Mouse (Mus musculus): ENCODE results near the gene Tmem205. TPM values are rescaled to one million over a fixed set of nuclear protein-coding genes. Genes with fewer than 3 reads are reported as not detected.

Gene Tmem205
- total and polyA plus RNA-seq, 2 experiments from 2014 or later = 44.2 to 50.9 TPM

DNA sequence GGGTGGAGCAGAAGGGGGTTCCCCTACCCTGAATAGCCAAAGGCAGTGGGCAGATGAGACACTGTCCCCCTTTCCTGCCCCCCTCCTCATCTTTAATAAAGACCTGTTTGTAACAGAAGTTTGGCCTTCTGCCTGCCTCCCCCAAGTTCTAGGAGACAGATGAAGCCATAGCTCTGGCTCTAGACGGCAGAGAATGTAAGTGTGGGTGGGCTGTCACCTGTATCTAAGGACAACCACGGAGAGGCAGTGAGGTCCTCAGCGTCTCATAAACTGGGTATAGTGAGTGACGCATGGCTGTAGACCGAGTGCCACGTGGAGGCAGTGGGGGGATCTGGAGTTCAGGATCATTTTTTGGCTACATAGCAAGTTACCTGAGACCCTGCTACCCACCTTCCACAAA is 21.4 kb upstream of the Tmem205 start:
- H3K27ac ChIP-seq (ENCODE audit: low read depth, low read length) = no peak overlapping the region
- WGBS = 59% methylated on average over 6 of the region's 6 CpGs
- no peak overlapping the region for H3K9ac ChIP-seq (replicated peaks; ENCODE audit: low read length, poor library complexity, severe bottlenecking)
- no peak overlapping the region for H3K4me2 ChIP-seq (ENCODE audit: low read depth, low read length, poor library complexity, severe bottlenecking)
- ATAC-seq (ENCODE audit: low FRiP score) (no peak), DNase-seq (ENCODE audit: low spot score) (no peak)
- H3K27me3 ChIP-seq (ENCODE audit: insufficient read depth, low read length) = no peaks in the 10 kb centered on the region
- H3K36me3 ChIP-seq (ENCODE audit: insufficient read depth, low read length) = peaks cover 16% of the 10 kb centered on the region
- H3K9me3 ChIP-seq (ENCODE audit: low read length) = no peaks in the 10 kb centered on the region
- H3K4me3 ChIP-seq (ENCODE audit: low read depth, low read length) = no peak overlapping the region
- no peak for TF ChIP-seq CTCF (IDR thresholded peaks at IDR 0.05)
- H3K4me1 ChIP-seq (ENCODE audit: insufficient read depth, low read length) = no peaks in the 10 kb centered on the region

DNA sequence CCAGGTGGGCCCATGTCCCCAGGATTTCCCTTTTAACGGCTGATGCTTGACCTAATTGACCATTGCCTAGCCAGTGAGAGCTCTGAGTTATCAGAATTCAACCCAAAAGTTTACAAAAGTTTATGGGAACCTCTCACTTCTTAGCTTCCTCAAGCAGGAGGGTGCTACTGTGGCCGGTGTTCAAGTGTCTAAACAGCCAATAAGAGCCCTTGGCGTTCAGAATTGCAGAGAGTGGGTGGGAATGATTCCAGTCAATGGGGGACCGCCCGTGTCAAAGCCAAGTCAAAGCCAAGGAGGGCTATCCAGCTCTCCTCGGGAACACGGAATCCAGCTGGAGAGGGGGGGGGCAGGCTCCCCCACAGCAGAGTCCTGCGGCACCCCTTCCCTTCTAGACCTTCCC is 20.8 kb upstream of the Tmem205 start:
- H3K9me3 ChIP-seq (ENCODE audit: low read length) = no peaks in the 10 kb centered on the region
- WGBS = 59% methylated on average over 8 of the region's 8 CpGs

DNA sequence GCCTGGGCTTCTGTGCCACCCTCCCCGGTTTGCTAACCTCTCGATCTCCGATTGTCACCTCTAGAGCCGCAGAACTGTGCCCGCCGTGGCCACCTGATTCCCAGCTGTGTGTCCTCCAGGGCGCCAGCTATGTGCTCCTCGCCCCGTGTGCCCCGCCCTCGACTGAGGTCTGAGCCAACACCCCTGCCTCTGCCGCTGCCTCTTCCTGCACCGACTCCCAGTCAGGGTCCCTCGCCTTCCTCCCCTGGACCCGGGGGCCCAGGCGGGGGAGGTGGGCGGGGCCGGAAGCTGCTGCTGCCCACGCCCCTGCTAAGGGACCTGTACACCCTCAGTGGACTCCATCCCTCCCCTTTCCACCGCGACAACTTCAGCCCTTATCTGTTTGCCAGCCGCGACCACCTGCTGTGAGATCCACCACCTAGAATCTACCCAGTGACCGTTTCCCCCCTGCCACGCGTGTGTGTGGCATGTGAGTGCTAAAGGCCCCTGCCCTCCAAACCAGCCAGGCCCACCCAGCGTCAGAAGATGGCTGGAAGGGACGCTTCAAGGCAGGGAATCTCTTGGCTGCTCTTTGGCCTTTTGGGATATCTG is 20.3 kb upstream of the Tmem205 start:
- no peak overlapping the region for H3K4me2 ChIP-seq (ENCODE audit: low read depth, low read length, poor library complexity, severe bottlenecking)
- ATAC-seq (ENCODE audit: low FRiP score) (no peak), DNase-seq (ENCODE audit: low spot score) (no peak)
- TF ChIP-seq CTCF (IDR thresholded peaks at IDR 0.05) = no peak
- H3K9me3 ChIP-seq (ENCODE audit: low read length) = no peaks in the 10 kb centered on the region
- H3K27me3 ChIP-seq (ENCODE audit: insufficient read depth, low read length) = no peaks in the 10 kb centered on the region
- no peaks in the 10 kb centered on the region for H3K4me1 ChIP-seq (ENCODE audit: insufficient read depth, low read length)
- WGBS = 11% methylated on average over 25 of the region's 28 CpGs
- no peak overlapping the region for H3K4me3 ChIP-seq (ENCODE audit: low read depth, low read length)
- H3K9ac ChIP-seq (replicated peaks; ENCODE audit: low read length, poor library complexity, severe bottlenecking) = no peak overlapping the region
- peaks cover 16% of the 10 kb centered on the region for H3K36me3 ChIP-seq (ENCODE audit: insufficient read depth, low read length)
- no peak overlapping the region for H3K27ac ChIP-seq (ENCODE audit: low read depth, low read length)

More for the DNA sequence above, 20.8 kb upstream of the Tmem205 start:
- Histone ChIP-seq H3K36me3 (ENCODE audit: insufficient read depth, low read length) (peaks cover 16% of the 10 kb centered on the region), H3K27ac (ENCODE audit: low read depth, low read length) (no peak overlapping the region), H3K4me1 (ENCODE audit: insufficient read depth, low read length) (no peaks in the 10 kb centered on the region), H3K9ac (replicated peaks; ENCODE audit: low read length, poor library complexity, severe bottlenecking) (no peak overlapping the region), H3K4me2 (ENCODE audit: low read depth, low read length, poor library complexity, severe bottlenecking) (no peak overlapping the region), H3K27me3 (ENCODE audit: insufficient read depth, low read length) (no peaks in the 10 kb centered on the region), H3K4me3 (ENCODE audit: low read depth, low read length) (no peak overlapping the region)
- no peak for ATAC-seq (ENCODE audit: low FRiP score)
- no peak for TF ChIP-seq CTCF (IDR thresholded peaks at IDR 0.05)
- DNase-seq (ENCODE audit: low spot score) = no peak

DNA sequence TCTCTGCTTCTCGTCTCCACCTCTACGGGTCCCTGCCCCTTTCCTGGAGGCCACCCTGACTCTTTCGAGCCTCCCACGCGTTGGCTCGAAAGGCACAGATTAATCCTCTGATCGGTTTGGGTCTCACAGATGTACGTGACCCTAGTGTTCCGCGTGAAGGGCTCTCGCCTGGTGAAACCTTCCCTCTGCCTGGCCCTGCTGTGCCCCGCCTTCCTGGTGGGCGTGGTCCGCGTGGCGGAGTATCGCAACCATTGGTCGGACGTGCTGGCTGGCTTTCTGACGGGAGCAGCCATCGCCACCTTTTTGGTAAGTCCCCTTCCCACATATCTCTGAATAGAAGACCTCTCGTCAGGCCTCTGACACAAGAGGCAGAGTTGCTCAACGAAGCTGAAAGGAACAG is 16.9 kb upstream of the Tmem205 start:
- Histone ChIP-seq H3K27ac (ENCODE audit: low read depth, low read length) (no peak overlapping the region), H3K4me1 (ENCODE audit: insufficient read depth, low read length) (no peaks in the 10 kb centered on the region), H3K9me3 (ENCODE audit: low read length) (no peaks in the 10 kb centered on the region), H3K36me3 (ENCODE audit: insufficient read depth, low read length) (peaks cover 34% of the 10 kb centered on the region), H3K27me3 (ENCODE audit: insufficient read depth, low read length) (no peaks in the 10 kb centered on the region), H3K9ac (replicated peaks; ENCODE audit: low read length, poor library complexity, severe bottlenecking) (no peak overlapping the region), H3K4me2 (ENCODE audit: low read depth, low read length, poor library complexity, severe bottlenecking) (no peak overlapping the region), H3K4me3 (ENCODE audit: low read depth, low read length) (no peak overlapping the region)
- 29% methylated on average over 23 of the region's 23 CpGs for WGBS
- TF ChIP-seq CTCF (IDR thresholded peaks at IDR 0.05) = no peak
- no peak for DNase-seq (ENCODE audit: low spot score)
- no peak for ATAC-seq (ENCODE audit: low FRiP score)

DNA sequence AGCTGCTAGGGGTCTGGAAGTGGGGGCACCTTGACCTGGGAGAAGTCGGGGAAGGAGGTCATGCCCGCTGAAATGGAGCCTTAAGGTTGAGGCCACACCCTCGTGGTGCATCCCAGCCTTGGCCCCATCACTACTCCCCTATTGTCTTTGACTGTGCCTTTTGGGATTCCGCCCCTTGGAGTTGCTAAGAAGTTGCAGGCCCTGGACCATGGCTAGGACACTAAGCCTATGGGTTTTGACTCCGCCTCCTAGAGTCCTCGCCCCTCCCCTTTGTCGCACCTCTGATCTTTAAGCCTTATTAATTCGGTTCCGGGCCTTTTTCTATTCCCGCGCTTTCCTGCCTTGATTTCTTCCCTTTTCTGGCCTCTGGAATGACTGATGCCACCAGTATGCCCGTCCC is 16.3 kb upstream of the Tmem205 start:
- ATAC-seq (ENCODE audit: low FRiP score) = no peak
- WGBS = 57% methylated on average over 12 of the region's 12 CpGs

DNA sequence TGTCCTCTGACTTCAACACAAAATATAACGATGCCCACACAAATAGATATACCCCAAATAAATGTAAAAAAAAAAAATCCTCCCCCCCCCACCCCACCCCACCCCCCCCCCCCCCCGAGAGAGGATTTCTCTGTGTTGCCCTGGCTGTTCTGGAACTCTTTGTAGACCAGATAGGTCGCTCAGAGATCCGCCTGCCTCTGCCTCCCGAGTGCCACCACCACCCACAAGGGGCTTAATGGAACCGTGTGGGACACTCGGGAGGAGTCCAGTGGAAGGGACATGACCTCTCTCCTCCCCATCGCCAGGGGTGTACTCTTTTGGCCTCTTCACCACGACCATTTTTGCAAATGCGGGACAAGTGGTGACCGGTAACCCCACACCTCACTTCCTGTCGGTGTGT is 15.7 kb upstream of the Tmem205 start:
- Histone ChIP-seq H3K27me3 (ENCODE audit: insufficient read depth, low read length) (no peaks in the 10 kb centered on the region), H3K27ac (ENCODE audit: low read depth, low read length) (no peak overlapping the region), H3K9ac (replicated peaks; ENCODE audit: low read length, poor library complexity, severe bottlenecking) (no peak overlapping the region), H3K4me2 (ENCODE audit: low read depth, low read length, poor library complexity, severe bottlenecking) (no peak overlapping the region), H3K4me3 (ENCODE audit: low read depth, low read length) (no peak overlapping the region), H3K4me1 (ENCODE audit: insufficient read depth, low read length) (peaks cover 6% of the 10 kb centered on the region; the same call in 1 of the 2 replicates), H3K36me3 (ENCODE audit: insufficient read depth, low read length) (peaks cover 29% of the 10 kb centered on the region), H3K9me3 (ENCODE audit: low read length) (no peaks in the 10 kb centered on the region)
- TF ChIP-seq CTCF (IDR thresholded peaks at IDR 0.05) = no peak
- ATAC-seq (ENCODE audit: low FRiP score) (no peak), DNase-seq (ENCODE audit: low spot score) (no peak)
- 77% methylated on average over 8 of the region's 12 CpGs for WGBS

More for the DNA sequence above, 16.3 kb upstream of the Tmem205 start:
- Histone ChIP-seq H3K4me1 (ENCODE audit: insufficient read depth, low read length) (peaks cover under 1% of the 10 kb centered on the region; the same call in 1 of the 2 replicates), H3K4me2 (ENCODE audit: low read depth, low read length, poor library complexity, severe bottlenecking) (no peak overlapping the region), H3K9me3 (ENCODE audit: low read length) (no peaks in the 10 kb centered on the region), H3K4me3 (ENCODE audit: low read depth, low read length) (no peak overlapping the region), H3K27ac (ENCODE audit: low read depth, low read length) (no peak overlapping the region), H3K9ac (replicated peaks; ENCODE audit: low read length, poor library complexity, severe bottlenecking) (no peak overlapping the region), H3K36me3 (ENCODE audit: insufficient read depth, low read length) (peaks cover 33% of the 10 kb centered on the region), H3K27me3 (ENCODE audit: insufficient read depth, low read length) (no peaks in the 10 kb centered on the region)
- no peak for TF ChIP-seq CTCF (IDR thresholded peaks at IDR 0.05)
- no peak for DNase-seq (ENCODE audit: low spot score)

All from midbrain, postnatal 0 days (tissue).